Mouse (Mus musculus): Measurements from ENCODE around the gene Cnn1.

GRCm38 (mm10) chr9:22123069-22123609 lies 24.1 kb downstream of the Cnn1 start:
- no peak for TF ChIP-seq CTCF (IDR thresholded peaks at IDR 0.05; ENCODE audit: low read depth)
- peak; percentile 46; the same call in 1 of the 2 replicates for TF ChIP-seq EP300 (IDR thresholded peaks at IDR 0.05; ENCODE audit: low read depth)
